Mouse (Mus musculus) C2C12 (cell line): ENCODE results near the gene Atmin.

Experiments
- CTCF ChIP-seq: IDR thresholded peaks from one replicate; pipeline ENCODE4 v1.5.1; 2011; ENCODE audit not compliant: control insufficient read depth, insufficient read depth, insufficient read length
- FOSL1 ChIP-seq: IDR thresholded peaks from one replicate; pipeline ENCODE4 v1.8.0; 2011; ENCODE audit warnings: mild to moderate bottlenecking, low read length; ENCODE audit not compliant: poor library complexity, insufficient read depth, severe bottlenecking
- MAX ChIP-seq: IDR thresholded peaks from one replicate; pipeline ENCODE4 v1.6.1; 2011; ENCODE audit warnings: mild to moderate bottlenecking, control low read depth
- MYOG ChIP-seq: IDR thresholded peaks from one replicate; pipeline ENCODE4 v1.6.1; 2011; ENCODE audit not compliant: control insufficient read depth, insufficient read length; ENCODE audit errors: extremely low read depth
- USF1 ChIP-seq: IDR thresholded peaks from one replicate; pipeline ENCODE4 v1.6.1; 2011; ENCODE audit warnings: low read depth, mild to moderate bottlenecking, control low read depth, moderate library complexity

- TF ChIP-seq MYOG (no peak), CTCF (no peak), USF1 (no peak), FOSL1 (no peak), MAX (no peak)
Measured at GRCm38 (mm10) chr8:116954415-116954814, 11.2 kb downstream of the Atmin start.
